Mouse (Mus musculus): ENCODE results near the gene Nfam1. TPM values are rescaled to one million over a fixed set of nuclear protein-coding genes. Genes with fewer than 3 reads are reported as not detected.

Gene Nfam1
- total RNA-seq, 2 experiments from 2014 or later: 0.66 to 0.78 TPM

DNA sequence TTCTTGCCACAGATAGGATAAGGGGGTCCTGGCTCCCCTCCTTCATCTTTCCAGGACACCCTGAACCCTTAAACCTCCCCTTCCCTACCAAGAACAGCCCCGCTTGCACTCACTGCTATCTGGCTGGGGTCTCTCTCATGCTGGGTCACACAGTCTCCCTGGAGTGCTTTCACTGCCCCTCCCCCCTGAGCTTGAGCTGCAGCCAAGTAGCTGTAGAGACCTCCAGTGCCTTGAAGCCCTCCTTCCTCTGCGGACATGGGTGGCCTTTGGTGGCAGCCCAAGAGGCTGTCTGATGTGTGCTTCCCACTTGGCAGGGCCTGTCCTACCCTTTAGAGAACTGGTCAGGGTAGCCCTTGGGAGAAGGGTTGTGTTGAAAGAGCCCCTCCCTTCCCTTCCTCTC, 7.0 kb upstream of the Nfam1 start:
- no peak for DNase-seq (ENCODE audit: low spot score)

GRCm38 (mm10) chr15:83038812-83039211, 5.7 kb upstream of the Nfam1 start:
- no peak for DNase-seq (ENCODE audit: low spot score)

DNA sequence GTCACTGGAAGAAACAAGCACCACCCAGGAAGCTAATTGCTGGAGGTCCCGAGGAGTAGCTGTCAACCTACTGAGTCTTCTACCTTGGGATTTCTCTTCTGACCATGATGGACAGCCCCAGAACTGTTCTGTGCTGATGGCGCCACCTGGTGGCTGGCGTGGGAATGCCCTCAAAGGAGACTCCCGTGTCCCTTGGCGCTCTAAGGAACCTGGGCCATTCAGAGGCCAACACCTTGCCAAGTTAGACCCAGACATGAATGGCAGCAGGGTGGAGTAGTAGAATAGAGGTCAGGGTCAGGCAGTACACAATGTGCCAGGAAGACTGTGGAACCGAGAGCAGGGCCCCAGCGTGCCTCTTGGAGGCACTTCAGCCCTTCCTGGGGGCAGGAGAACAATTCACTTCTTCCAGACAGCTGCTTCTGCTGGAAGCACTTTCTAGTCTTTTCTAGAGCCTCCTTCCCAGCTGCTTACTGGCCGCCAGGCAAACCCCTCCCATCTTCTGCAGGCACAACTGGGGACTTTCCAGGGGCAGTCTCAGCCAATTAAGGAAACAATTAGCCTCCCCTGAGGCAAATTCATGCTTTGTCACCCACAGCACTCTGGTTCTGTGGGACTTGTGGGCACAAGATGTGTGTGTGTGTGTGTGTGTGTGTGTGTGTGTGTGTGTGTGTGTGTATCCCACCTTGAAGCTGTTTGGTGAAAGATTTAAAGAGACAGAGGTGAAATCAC, 4.8 kb upstream of the Nfam1 start:
- DNase-seq (ENCODE audit: low spot score): peak; percentile 87

DNA sequence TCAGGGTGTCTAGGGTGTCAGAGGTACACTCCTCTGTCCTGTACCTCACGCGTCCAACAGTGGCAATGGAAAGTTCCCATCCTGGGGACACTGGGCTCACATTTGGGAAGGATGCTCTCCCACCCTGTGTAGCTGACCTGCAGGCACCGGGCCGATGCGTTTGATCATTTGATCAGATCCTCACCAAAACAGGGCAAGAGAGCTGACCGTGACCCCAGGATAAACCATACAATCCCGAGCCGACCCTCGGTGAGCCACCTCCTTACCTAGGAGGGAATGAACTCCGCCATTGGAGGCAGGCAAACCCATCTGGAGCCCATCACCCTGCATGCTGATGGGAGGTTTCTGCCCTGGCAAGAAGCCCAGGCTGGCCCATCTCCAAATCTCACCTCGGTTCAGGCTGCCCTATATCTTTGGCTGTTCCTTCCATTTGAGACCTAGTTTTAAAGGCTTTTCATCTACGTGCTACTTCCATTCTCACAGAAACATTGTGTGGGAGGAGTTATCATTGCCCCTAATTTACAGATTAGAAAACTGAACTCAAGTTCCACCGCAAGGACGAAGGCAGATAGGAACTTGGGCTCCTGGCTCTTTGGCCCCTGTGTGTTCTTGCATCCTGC, 3.9 kb upstream of the Nfam1 start:
- DNase-seq (ENCODE audit: low spot score): no peak

- peak; percentile 11 for DNase-seq (ENCODE audit: low spot score)
These were observed 3.0 kb upstream of the Nfam1 start for GRCm38 (mm10) chr15:83036089-83036488.

GRCm38 (mm10) chr15:83034275-83034977, 1.3 kb upstream of the Nfam1 start:
- DNase-seq (ENCODE audit: low spot score): no peak

DNA sequence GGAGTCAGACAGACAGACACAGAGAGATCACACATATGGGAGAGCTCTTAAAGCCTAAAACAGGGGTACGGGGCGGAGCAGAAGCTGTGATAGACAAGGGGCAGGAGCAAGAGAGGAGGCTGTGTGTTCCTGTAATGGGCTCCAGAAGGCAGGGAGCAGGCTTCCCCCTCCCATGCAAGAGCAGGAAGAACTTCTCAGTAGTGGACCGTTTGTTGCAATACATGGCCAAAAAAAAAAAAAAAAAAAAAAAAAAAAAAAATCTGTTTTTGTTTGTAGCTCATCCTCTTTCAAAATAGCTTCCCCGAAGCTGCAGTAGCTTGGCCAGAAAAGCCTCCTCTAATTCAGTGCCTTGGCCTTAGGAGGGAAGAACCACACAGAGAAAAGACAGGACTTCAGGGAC, 2.2 kb downstream of the Nfam1 start:
- DNase-seq (ENCODE audit: low spot score): no peak

- no peak for DNase-seq (ENCODE audit: low spot score)
These were observed 3.1 kb downstream of the Nfam1 start for GRCm38 (mm10) chr15:83029725-83030718.

DNA sequence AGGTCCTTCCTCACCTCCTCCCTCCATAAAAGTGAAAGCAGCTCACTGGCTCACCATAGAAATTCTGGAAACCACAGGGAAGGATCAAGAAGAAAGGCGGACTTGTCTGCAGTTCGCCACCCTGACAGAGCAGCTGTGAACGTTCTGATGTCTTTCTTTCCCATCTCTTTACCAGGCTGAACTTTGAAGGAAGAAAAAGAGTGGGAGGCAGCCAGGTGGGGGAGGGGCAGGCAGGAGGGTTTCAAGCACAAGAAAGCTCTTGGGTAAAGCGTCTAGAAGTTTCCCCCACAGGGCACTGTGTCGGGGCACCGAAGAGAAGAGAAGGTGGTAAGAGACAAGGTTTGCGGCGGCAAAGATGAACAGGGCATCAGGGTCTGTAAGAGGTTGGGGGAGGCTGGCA, 7.0 kb downstream of the Nfam1 start:
- no peak for DNase-seq (ENCODE audit: low spot score)

DNA sequence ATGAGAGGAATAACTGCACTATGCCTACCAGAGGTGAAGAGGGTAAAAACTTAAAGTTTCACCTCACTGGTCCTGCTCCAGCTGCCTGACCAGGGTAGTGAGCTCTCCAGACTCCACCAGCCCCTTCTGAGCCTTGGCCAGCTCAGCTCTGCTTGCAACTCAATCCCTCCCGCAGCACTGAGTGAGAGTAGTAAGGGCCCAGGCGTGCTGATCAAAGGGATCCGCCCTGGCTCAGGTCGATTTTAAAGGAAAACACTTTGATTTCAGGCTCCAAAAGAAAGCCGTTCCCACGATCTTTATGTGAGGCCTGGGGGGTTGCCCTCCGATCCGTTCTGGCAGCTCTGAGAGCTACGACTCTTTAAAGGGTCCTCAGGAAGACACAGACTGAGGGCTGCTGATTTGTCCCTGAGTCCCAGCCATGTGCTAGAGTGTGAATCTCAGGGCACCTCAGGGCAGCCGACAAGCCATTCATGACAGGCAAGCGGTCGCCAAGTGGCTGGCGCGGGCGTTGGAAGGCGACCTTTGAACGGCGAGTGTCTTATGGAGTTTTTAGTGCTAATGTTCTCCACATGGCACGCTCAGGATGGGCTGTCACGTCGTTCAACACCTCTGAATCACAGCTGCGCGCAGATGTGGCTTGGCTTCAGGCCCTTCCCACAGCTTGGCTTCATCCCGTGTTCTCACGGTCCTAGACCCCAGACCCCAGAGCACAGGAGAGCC, 7.9 kb downstream of the Nfam1 start:
- no peak for DNase-seq (ENCODE audit: low spot score)

GRCm38 (mm10) chr15:83022947-83023346, 10.2 kb downstream of the Nfam1 start:
- no peak for DNase-seq (ENCODE audit: low spot score)

DNA sequence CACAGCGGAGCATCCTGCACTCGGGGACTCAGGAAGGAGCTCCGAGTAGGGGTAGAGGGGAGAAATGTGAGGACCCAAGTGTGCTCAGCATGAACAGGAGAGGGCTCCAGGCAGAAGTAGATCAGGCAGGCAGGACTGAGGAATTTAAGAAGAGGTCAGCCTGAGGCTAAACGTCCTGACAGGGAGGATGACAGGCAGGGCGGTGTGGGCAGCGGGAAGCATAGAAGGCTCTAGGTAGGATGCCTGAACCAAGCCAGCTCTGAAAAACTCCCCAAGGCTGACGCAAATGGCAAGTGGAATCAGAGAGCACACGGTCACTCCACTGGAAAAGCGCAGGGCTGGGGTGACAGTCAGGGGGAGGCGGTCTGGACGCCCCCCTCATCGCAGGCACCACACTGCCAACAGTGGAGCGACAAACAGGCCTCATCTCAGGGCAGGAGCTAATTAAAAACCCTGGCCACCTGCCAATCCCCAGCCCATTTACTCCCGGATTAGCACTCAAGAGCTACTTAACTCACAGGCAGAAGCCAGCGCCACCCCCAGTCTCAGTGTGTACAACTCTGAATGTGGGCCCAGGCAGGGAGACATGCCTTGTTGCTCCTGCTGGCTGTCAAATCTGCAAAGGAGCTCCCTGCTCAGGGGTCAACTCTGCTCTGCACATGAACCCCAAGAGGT, 22.0 kb downstream of the Nfam1 start:
- no peak for DNase-seq (ENCODE audit: low spot score)

DNA sequence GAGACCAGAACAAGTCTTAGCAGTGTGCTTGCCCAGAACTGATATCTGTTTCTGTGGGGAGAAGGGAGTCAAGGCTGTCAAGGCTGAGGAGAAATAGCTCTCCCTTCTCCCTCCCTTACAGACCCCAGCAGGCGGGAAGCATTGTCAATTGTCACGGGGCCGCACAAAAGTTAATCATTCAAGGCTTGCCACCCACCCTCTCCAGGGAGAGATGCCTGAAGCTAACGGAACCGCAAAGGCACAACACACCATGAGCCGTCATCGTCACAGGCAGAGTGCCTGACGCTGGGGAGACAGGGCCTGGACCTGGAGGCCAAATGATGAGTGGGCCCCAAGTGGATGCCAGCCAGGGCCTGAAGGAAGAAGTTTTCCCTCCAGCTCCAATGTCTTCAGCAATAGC, 22.7 kb downstream of the Nfam1 start:
- DNase-seq (ENCODE audit: low spot score): no peak

- DNase-seq (ENCODE audit: low spot score): no peak
These were observed 23.6 kb downstream of the Nfam1 start for GRCm38 (mm10) chr15:83009532-83009931.

GRCm38 (mm10) chr15:83008761-83009423, 24.2 kb downstream of the Nfam1 start:
- DNase-seq (ENCODE audit: low spot score): no peak

- no peak for DNase-seq (ENCODE audit: low spot score)
These were observed 25.7 kb downstream of the Nfam1 start for GRCm38 (mm10) chr15:83007346-83007920.

- no peak for DNase-seq (ENCODE audit: low spot score)
These were observed 30.2 kb downstream of the Nfam1 start for GRCm38 (mm10) chr15:83002665-83003548.

- DNase-seq (ENCODE audit: low spot score): no peak
These were observed 34.3 kb downstream of the Nfam1 start for GRCm38 (mm10) chr15:82998811-82999221.

All from gastrocnemius, adult 18-20 months (tissue).